19 mouse cellular contexts compared by ENCODE assay signal in the genomic region with DNA sequence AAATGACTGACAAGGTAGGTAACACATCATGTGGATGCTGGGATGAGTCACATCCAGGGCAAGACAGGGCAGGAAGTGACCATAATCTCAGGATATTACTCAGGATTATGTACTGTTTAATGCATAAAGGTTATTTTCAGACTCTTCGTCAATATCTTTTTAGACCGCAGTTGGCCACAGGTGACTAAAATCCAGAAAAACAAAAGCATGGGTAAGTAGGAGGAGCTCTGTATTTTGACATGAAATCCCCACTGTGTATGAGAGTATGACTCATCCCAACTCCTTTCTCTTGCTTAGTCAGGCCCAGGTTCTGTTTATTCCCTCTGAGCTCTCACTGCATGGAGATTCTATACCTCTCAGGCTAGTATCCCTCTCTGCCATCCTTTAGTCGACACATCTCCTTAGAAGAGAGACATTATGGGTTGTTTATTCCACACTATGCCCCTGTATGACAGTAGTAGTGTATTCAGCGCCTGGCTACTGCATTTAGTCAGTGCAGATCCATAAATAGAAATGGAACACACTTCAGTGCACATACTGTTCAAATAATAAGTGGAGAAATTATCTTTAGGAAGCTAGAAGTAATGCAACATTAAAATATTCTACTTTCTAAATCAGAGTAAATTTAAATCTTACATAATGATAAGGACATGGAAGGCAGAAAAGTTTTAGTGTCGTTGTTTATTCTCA. TPM values are rescaled to one million over a fixed set of nuclear protein-coding genes. Genes with fewer than 3 reads are reported as not detected.
A peak's percentile ranks its signal among the peaks of the same experiment; 100 is the strongest.
DNase-seq lines count a peak whose midpoint lies in the region; ATAC-seq and TF ChIP-seq lines count a peak whose summit lies in the region.
"Had no signal": no experiment of that assay in that cellular context is flagged by ENCODE, and none has a peak within 500 bp of the region (broad histone marks: within the 10 kb centered on the region; RNA-seq: fewer than 3 reads in every experiment).

No protein-coding gene starts in this region.

- WGBS in heart, postnatal 0 days: 50% methylated on average over 5 of the region's 5 CpGs
- 79% methylated on average over 5 of the region's 5 CpGs for WGBS in heart, embryonic 11.5 days (ENCODE audit: insufficient replicate concordance)
- WGBS in olfactory bulb, adult 2 months: 36% methylated on average over 5 of the region's 5 CpGs
- WGBS in stomach, postnatal 0 days: 75% methylated on average over 5 of the region's 5 CpGs

- no peak for DNase-seq in heart, postnatal 0 days (ENCODE audit: low spot score)
- peak; percentile 48 for DNase-seq in CD4-positive, CD25-positive, alpha-beta regulatory T cell, adult 2 months (ENCODE audit: low read depth, low spot score)
- DNase-seq in brain, adult 2 months (ENCODE audit: low read depth, low spot score): peak; percentile 46
- DNase-seq in stomach, postnatal 0 days (ENCODE audit: low spot score): no peak
- DNase-seq in thymus, postnatal 10 days (ENCODE audit: low spot score in 2 of 2): no peak
- DNase-seq: adrenal gland, postnatal 14 days; cerebellum, adult 18-20 months; lung, embryonic 14.5 days; lung, postnatal 4 days; retina, postnatal 1 day; right cerebral cortex, postnatal 4 days had no signal

- H3K4me1 ChIP-seq in heart, postnatal 0 days (ENCODE audit: control insufficient read depth, insufficient read depth): peaks cover 10% of the 10 kb centered on the region
- peaks cover 3% of the 10 kb centered on the region; the same call in 1 of the 2 replicates for H3K4me1 ChIP-seq in heart, embryonic 11.5 days (ENCODE audit: control insufficient read depth, insufficient read depth, low read length)
- 0 out of 2 replicates have a peak, but pooled peaks cover 2% of the 10 kb centered on the region for H3K4me1 ChIP-seq in olfactory bulb, adult 2 months (ENCODE audit: control insufficient read depth, insufficient read depth, low read length)
- H3K4me1 ChIP-seq in stomach, postnatal 0 days (replicated peaks; ENCODE audit: control insufficient read depth, insufficient read depth): no peaks in the 10 kb centered on the region
- H3K4me1 ChIP-seq: embryonic facial prominence, embryonic 10.5 days; forebrain, embryonic 15.5 days; midbrain, embryonic 13.5 days had no signal

- H3K36me3 ChIP-seq in heart, postnatal 0 days (replicated peaks; ENCODE audit: control insufficient read depth, insufficient read depth, low read length): peaks cover 14% of the 10 kb centered on the region
- 0 out of 2 replicates have a peak, but pooled peaks cover 2% of the 10 kb centered on the region for H3K36me3 ChIP-seq in heart, embryonic 11.5 days (ENCODE audit: control insufficient read depth, insufficient read depth, low read length)
- no peaks in the 10 kb centered on the region for H3K36me3 ChIP-seq in stomach, postnatal 0 days (ENCODE audit: control insufficient read depth, insufficient read depth, low read length)
- H3K36me3 ChIP-seq: embryonic facial prominence, embryonic 10.5 days; forebrain, embryonic 15.5 days; midbrain, embryonic 13.5 days had no signal

- TF ChIP-seq CTCF in heart, postnatal 0 days (IDR thresholded peaks at IDR 0.05; ENCODE audit: low read depth): no peak
- no peak for TF ChIP-seq CTCF in olfactory bulb, adult 2 months (IDR thresholded peaks at IDR 0.05; ENCODE audit: insufficient read depth, low read depth, low read length)
- no peak for TF ChIP-seq CTCF in stomach, postnatal 0 days (IDR thresholded peaks at IDR 0.05; ENCODE audit: low read depth)

- no peak overlapping the region for H3K9ac ChIP-seq in heart, postnatal 0 days (replicated peaks; ENCODE audit: low read depth, low read length)
- no peak overlapping the region for H3K9ac ChIP-seq in heart, embryonic 11.5 days (ENCODE audit: low read depth, low read length)
- H3K9ac ChIP-seq in stomach, postnatal 0 days (ENCODE audit: low read length): no peak overlapping the region
- H3K9ac ChIP-seq: forebrain, embryonic 15.5 days; lung, embryonic 14.5 days; midbrain, embryonic 13.5 days had no signal

- H3K27ac ChIP-seq in heart, postnatal 0 days (ENCODE audit: low read depth): peak overlapping the region; percentile 72
- H3K27ac ChIP-seq in heart, embryonic 11.5 days (ENCODE audit: low read depth, low read length): no peak overlapping the region
- peak overlapping the region; percentile 12 for H3K27ac ChIP-seq in olfactory bulb, adult 2 months (ENCODE audit: insufficient read depth, low read depth, low read length)
- no peak overlapping the region for H3K27ac ChIP-seq in stomach, postnatal 0 days (replicated peaks)
- H3K27ac ChIP-seq: embryonic facial prominence, embryonic 10.5 days; forebrain, embryonic 15.5 days; left cerebral cortex, adult 2 months; midbrain, embryonic 13.5 days had no signal

- no peak overlapping the region; the same call in 1 of the 2 replicates for H3K4me2 ChIP-seq in heart, postnatal 0 days (ENCODE audit: low read depth, low read length)
- H3K4me2 ChIP-seq in heart, embryonic 11.5 days: no peak overlapping the region
- H3K4me2 ChIP-seq in stomach, postnatal 0 days (replicated peaks; ENCODE audit: low read depth): no peak overlapping the region
- H3K4me2 ChIP-seq: forebrain, embryonic 15.5 days; lung, embryonic 14.5 days; midbrain, embryonic 13.5 days had no signal

- no peak for TF ChIP-seq POLR2A in olfactory bulb, adult 2 months (IDR thresholded peaks at IDR 0.05; ENCODE audit: insufficient read depth, low read depth, low read length)

- no peak for TF ChIP-seq EP300 in heart, postnatal 0 days (IDR thresholded peaks at IDR 0.05; ENCODE audit: low read depth)
- TF ChIP-seq EP300 in stomach, postnatal 0 days (optimal IDR thresholded peaks at IDR 0.05): no peak

- peak; percentile 53; the same call in 1 of the 2 replicates for ATAC-seq in heart, postnatal 0 days (ENCODE audit: insufficient read depth, low read depth)
- ATAC-seq in heart, embryonic 11.5 days (replicated peaks; ENCODE audit: insufficient number of reproducible peaks, low FRiP score, low TSS enrichment): no peak
- no peak for ATAC-seq in stomach, postnatal 0 days (ENCODE audit: low FRiP score, low TSS enrichment)
- ATAC-seq: forebrain, embryonic 15.5 days; midbrain, embryonic 13.5 days had no signal

- H3K4me3 ChIP-seq in heart, postnatal 0 days (ENCODE audit: low read depth, low read length): no peak overlapping the region
- no peak overlapping the region for H3K4me3 ChIP-seq in heart, embryonic 11.5 days (ENCODE audit: low read depth, low read length)
- no peak overlapping the region for H3K4me3 ChIP-seq in olfactory bulb, adult 2 months (ENCODE audit: insufficient read depth, low read depth, low read length)
- no peak overlapping the region for H3K4me3 ChIP-seq in stomach, postnatal 0 days (ENCODE audit: low read depth, low read length)
- H3K4me3 ChIP-seq: embryonic facial prominence, embryonic 10.5 days; erythroblast, embryonic 14.5 days; forebrain, embryonic 15.5 days; left cerebral cortex, adult 2 months; midbrain, embryonic 13.5 days; myocyte had no signal

- no peaks in the 10 kb centered on the region for H3K9me3 ChIP-seq in heart, postnatal 0 days (replicated peaks; ENCODE audit: control insufficient read depth, low read length)
- no peaks in the 10 kb centered on the region for H3K9me3 ChIP-seq in heart, embryonic 11.5 days (replicated peaks; ENCODE audit: control insufficient read depth, low read length)
- no peaks in the 10 kb centered on the region for H3K9me3 ChIP-seq in stomach, postnatal 0 days (ENCODE audit: control insufficient read depth, low read length)
- H3K9me3 ChIP-seq: embryonic facial prominence, embryonic 10.5 days; forebrain, embryonic 15.5 days; midbrain, embryonic 13.5 days had no signal

- no peaks in the 10 kb centered on the region for H3K27me3 ChIP-seq in heart, postnatal 0 days (ENCODE audit: control insufficient read depth, insufficient read depth, low read length)
- no peaks in the 10 kb centered on the region for H3K27me3 ChIP-seq in heart, embryonic 11.5 days (ENCODE audit: control insufficient read depth, insufficient read depth, low read length)
- no peaks in the 10 kb centered on the region for H3K27me3 ChIP-seq in stomach, postnatal 0 days (ENCODE audit: control insufficient read depth, insufficient read depth, low read length)
- H3K27me3 ChIP-seq: forebrain, embryonic 15.5 days; midbrain, embryonic 13.5 days had no signal

RNA-seq across cellular contexts. Expression of gene Man1a, which starts 49.5 kb away (rescaled TPM):
- 17.6 and 23.1 TPM in 2 replicates for total RNA-seq in heart, postnatal 0 days (2014; rRNA removed; ENCODE audit: low replicate concordance)
- polyA plus RNA-seq in heart, postnatal 0 days (2015; fragmentation: Nextera tagmentation; extraction: Ambion mirVana): 3.3 and 3.5 TPM in 2 replicates
- 8.5 and 8.8 TPM in 2 replicates for polyA plus RNA-seq in heart, embryonic 11.5 days (2014; fragmentation: Nextera tagmentation; extraction: Ambion mirVana)
- 92.4 and 100 TPM in 2 replicates for polyA plus RNA-seq in olfactory bulb, adult 2 months (2012; ENCODE audit: insufficient read depth, insufficient read length, low replicate concordance, missing spikeins)
- polyA plus RNA-seq in stomach, postnatal 0 days (2015; fragmentation: Nextera tagmentation; extraction: Ambion mirVana): 11.0 and 11.1 TPM in 2 replicates

Comparison
In these comparisons a context has a peak if more than half of its experiments do, and no peak if none do; other contexts are left out.
1. H3K27ac ChIP-seq: peak in heart, postnatal 0 days (single experiment) and olfactory bulb, adult 2 months (single experiment); none in heart, embryonic 11.5 days (single experiment) and stomach, postnatal 0 days (single experiment).
2. DNase-seq: peak in CD4-positive, CD25-positive, alpha-beta regulatory T cell, adult 2 months (single experiment) and brain, adult 2 months (single experiment); none in heart, postnatal 0 days (single experiment), stomach, postnatal 0 days (single experiment) and thymus, postnatal 10 days (0 of 2).